Mouse (Mus musculus): ENCODE data around the gene Nfib. TPM values are rescaled to one million over a fixed set of nuclear protein-coding genes. Genes with fewer than 3 reads are reported as not detected.

The Nfib gene
- polyA plus RNA-seq, 1 experiment from 2014 or later: 58.4 TPM

- no peak overlapping the region for H3K27ac ChIP-seq
- no peaks in the 10 kb centered on the region for H3K9me3 ChIP-seq (replicated peaks)
- ATAC-seq (ENCODE audit: low FRiP score): no peak
- H3K4me3 ChIP-seq: no peak overlapping the region
- 94% methylated on average over 5 of the region's 5 CpGs for WGBS
- H3K36me3 ChIP-seq: no peaks in the 10 kb centered on the region
- no peak overlapping the region for H3K9ac ChIP-seq
- no peak overlapping the region for H3K4me2 ChIP-seq (replicated peaks)
- H3K27me3 ChIP-seq: no peaks in the 10 kb centered on the region
- H3K4me1 ChIP-seq: peaks cover 13% of the 10 kb centered on the region
Measured at GRCm38 (mm10) chr4:82615712-82616111, 89.8 kb downstream of the Nfib start.

- Histone ChIP-seq H3K36me3 (no peaks in the 10 kb centered on the region), H3K27me3 (no peaks in the 10 kb centered on the region), H3K9me3 (replicated peaks) (no peaks in the 10 kb centered on the region), H3K4me3 (no peak overlapping the region), H3K27ac (peak overlapping the region; percentile 44; the same call in 1 of the 2 replicates), H3K4me1 (peaks cover 13% of the 10 kb centered on the region), H3K9ac (no peak overlapping the region), H3K4me2 (replicated peaks) (no peak overlapping the region)
- ATAC-seq (ENCODE audit: low FRiP score): peak; percentile 65
- WGBS: 18% methylated on average over 7 of the region's 7 CpGs
Measured at GRCm38 (mm10) chr4:82614466-82614805, 91.1 kb downstream of the Nfib start.

- H3K9me3 ChIP-seq (replicated peaks): no peaks in the 10 kb centered on the region
- H3K9ac ChIP-seq: no peak overlapping the region; the same call in 1 of the 2 replicates
- no peak overlapping the region for H3K4me3 ChIP-seq
- H3K27ac ChIP-seq: peak overlapping the region; percentile 44; the same call in 1 of the 2 replicates
- 29% methylated on average over 7 of the region's 7 CpGs for WGBS
- H3K27me3 ChIP-seq: no peaks in the 10 kb centered on the region
- peak overlapping the region; percentile 26; the same call in 1 of the 2 replicates for H3K4me2 ChIP-seq (replicated peaks)
- H3K36me3 ChIP-seq: no peaks in the 10 kb centered on the region
- peak; percentile 71 for ATAC-seq (ENCODE audit: low FRiP score)
- H3K4me1 ChIP-seq: peaks cover 13% of the 10 kb centered on the region
Measured at GRCm38 (mm10) chr4:82613606-82614465, 91.7 kb downstream of the Nfib start.

- Histone ChIP-seq H3K27ac (no peak overlapping the region), H3K9me3 (replicated peaks) (no peaks in the 10 kb centered on the region), H3K27me3 (no peaks in the 10 kb centered on the region), H3K36me3 (no peaks in the 10 kb centered on the region), H3K9ac (no peak overlapping the region), H3K4me1 (peaks cover 17% of the 10 kb centered on the region), H3K4me2 (replicated peaks) (no peak overlapping the region), H3K4me3 (no peak overlapping the region)
- 78% methylated on average over 4 of the region's 4 CpGs for WGBS
- ATAC-seq (ENCODE audit: low FRiP score): no peak
Measured at GRCm38 (mm10) chr4:82609676-82610075, 95.9 kb downstream of the Nfib start.

- ATAC-seq (ENCODE audit: low FRiP score): no peak
- Histone ChIP-seq H3K9me3 (replicated peaks) (no peaks in the 10 kb centered on the region), H3K27me3 (no peaks in the 10 kb centered on the region), H3K4me3 (no peak overlapping the region), H3K36me3 (no peaks in the 10 kb centered on the region), H3K9ac (no peak overlapping the region), H3K4me1 (peaks cover 18% of the 10 kb centered on the region), H3K27ac (no peak overlapping the region), H3K4me2 (replicated peaks) (no peak overlapping the region)
- WGBS: 77% methylated on average over 9 of the region's 9 CpGs
Measured at GRCm38 (mm10) chr4:82608768-82609610, 96.6 kb downstream of the Nfib start.

- Histone ChIP-seq H3K27me3 (no peaks in the 10 kb centered on the region), H3K27ac (no peak overlapping the region), H3K36me3 (no peaks in the 10 kb centered on the region), H3K4me2 (replicated peaks) (no peak overlapping the region), H3K9me3 (replicated peaks) (no peaks in the 10 kb centered on the region), H3K9ac (no peak overlapping the region), H3K4me1 (peaks cover 13% of the 10 kb centered on the region), H3K4me3 (no peak overlapping the region)
- 90% methylated on average over 4 of the region's 4 CpGs for WGBS
- ATAC-seq (ENCODE audit: low FRiP score): no peak
Measured at GRCm38 (mm10) chr4:82607266-82607665, 98.3 kb downstream of the Nfib start.

- no peak overlapping the region for H3K27ac ChIP-seq
- no peak overlapping the region for H3K4me2 ChIP-seq (replicated peaks)
- H3K4me3 ChIP-seq: no peak overlapping the region
- WGBS: 87% methylated on average over 9 of the region's 9 CpGs
- H3K36me3 ChIP-seq: no peaks in the 10 kb centered on the region
- H3K9ac ChIP-seq: no peak overlapping the region
- H3K9me3 ChIP-seq (replicated peaks): peaks cover 7% of the 10 kb centered on the region; the same call in 1 of the 2 replicates
- ATAC-seq (ENCODE audit: low FRiP score): no peak
- H3K4me1 ChIP-seq: peaks cover 13% of the 10 kb centered on the region
- no peaks in the 10 kb centered on the region for H3K27me3 ChIP-seq
Measured at GRCm38 (mm10) chr4:82606351-82606750, 99.2 kb downstream of the Nfib start.

- Histone ChIP-seq H3K27ac (no peak overlapping the region), H3K9me3 (replicated peaks) (peaks cover 10% of the 10 kb centered on the region; the same call in 1 of the 2 replicates), H3K4me3 (no peak overlapping the region), H3K9ac (no peak overlapping the region), H3K27me3 (no peaks in the 10 kb centered on the region), H3K36me3 (no peaks in the 10 kb centered on the region), H3K4me1 (peaks cover 13% of the 10 kb centered on the region), H3K4me2 (replicated peaks) (no peak overlapping the region)
- no peak for ATAC-seq (ENCODE audit: low FRiP score)
- 71% methylated on average over 14 of the region's 14 CpGs for WGBS
Measured at GRCm38 (mm10) chr4:82605034-82605784, 100.3 kb downstream of the Nfib start.

GRCm38 (mm10) chr4:82604501-82604900, 101.0 kb downstream of the Nfib start:
- no peak overlapping the region for H3K4me3 ChIP-seq
- no peaks in the 10 kb centered on the region for H3K36me3 ChIP-seq
- peaks cover 10% of the 10 kb centered on the region; the same call in 1 of the 2 replicates for H3K9me3 ChIP-seq (replicated peaks)
- no peaks in the 10 kb centered on the region for H3K27me3 ChIP-seq
- no peak overlapping the region for H3K4me2 ChIP-seq (replicated peaks)
- H3K27ac ChIP-seq: no peak overlapping the region
- no peak overlapping the region for H3K9ac ChIP-seq
- peaks cover 13% of the 10 kb centered on the region for H3K4me1 ChIP-seq
- 68% methylated on average over 4 of the region's 4 CpGs for WGBS
- ATAC-seq (ENCODE audit: low FRiP score): no peak

- no peaks in the 10 kb centered on the region for H3K36me3 ChIP-seq
- H3K9me3 ChIP-seq (replicated peaks): peaks cover 10% of the 10 kb centered on the region; the same call in 1 of the 2 replicates
- ATAC-seq (ENCODE audit: low FRiP score): no peak
- no peak overlapping the region for H3K4me2 ChIP-seq (replicated peaks)
- 63% methylated on average over 1 of the region's 1 CpGs for WGBS
- H3K4me1 ChIP-seq: peaks cover 9% of the 10 kb centered on the region; the same call in 1 of the 2 replicates
- no peak overlapping the region for H3K4me3 ChIP-seq
- H3K9ac ChIP-seq: no peak overlapping the region
- no peaks in the 10 kb centered on the region for H3K27me3 ChIP-seq
- no peak overlapping the region for H3K27ac ChIP-seq
Measured at GRCm38 (mm10) chr4:82600636-82601035, 104.9 kb downstream of the Nfib start.

GRCm38 (mm10) chr4:82598436-82598835, 107.1 kb downstream of the Nfib start:
- no peak overlapping the region for H3K4me2 ChIP-seq (replicated peaks)
- H3K9me3 ChIP-seq (replicated peaks): peaks cover 10% of the 10 kb centered on the region; the same call in 1 of the 2 replicates
- WGBS: 68% methylated on average over 4 of the region's 4 CpGs
- H3K36me3 ChIP-seq: no peaks in the 10 kb centered on the region
- ATAC-seq (ENCODE audit: low FRiP score): no peak
- H3K27ac ChIP-seq: no peak overlapping the region
- no peaks in the 10 kb centered on the region for H3K27me3 ChIP-seq
- H3K4me3 ChIP-seq: no peak overlapping the region
- H3K4me1 ChIP-seq: no peaks in the 10 kb centered on the region
- no peak overlapping the region for H3K9ac ChIP-seq
